ENCODE assay signal across 20 mouse cellular contexts in genomic region chr2:79713662-79714091, GRCm38 (mm10). TPM values are rescaled to one million over a fixed set of nuclear protein-coding genes. Genes with fewer than 3 reads are reported as not detected.
DNase-seq lines count a peak whose midpoint lies in the region; ATAC-seq and TF ChIP-seq lines count a peak whose summit lies in the region.
"Had no signal": no experiment of that assay in that cellular context is flagged by ENCODE, and none has a peak within 500 bp of the region (broad histone marks: within the 10 kb centered on the region; RNA-seq: fewer than 3 reads in every experiment).

No protein-coding gene starts in this region.

- no peak overlapping the region for H3K4me3 ChIP-seq in heart, embryonic 12.5 days
- no peak overlapping the region for H3K4me3 ChIP-seq in bone marrow macrophage, adult 2 months (ENCODE audit: insufficient read depth, low read length)
- H3K4me3 ChIP-seq: heart, embryonic 15.5 days; liver, embryonic 13.5 days; stomach, embryonic 15.5 days had no signal

- no peak for TF ChIP-seq POLR2A in bone marrow macrophage, adult 2 months (IDR thresholded peaks at IDR 0.05; ENCODE audit: borderline replicate concordance, low read depth, low read length)

- H3K4me1 ChIP-seq in heart, embryonic 12.5 days (replicated peaks): peaks cover 12% of the 10 kb centered on the region; the same call in 1 of the 2 replicates
- H3K4me1 ChIP-seq in bone marrow macrophage, adult 2 months (ENCODE audit: control insufficient read depth, insufficient read depth, low read length): peaks cover 22% of the 10 kb centered on the region
- H3K4me1 ChIP-seq: liver, embryonic 13.5 days; stomach, embryonic 15.5 days had no signal

- H3K9ac ChIP-seq in heart, embryonic 12.5 days: no peak overlapping the region
- H3K9ac ChIP-seq: heart, embryonic 15.5 days; liver, embryonic 13.5 days; stomach, embryonic 15.5 days had no signal

- H3K27me3 ChIP-seq in heart, embryonic 12.5 days (replicated peaks): no peaks in the 10 kb centered on the region
- H3K27me3 ChIP-seq: heart, embryonic 15.5 days; liver, embryonic 13.5 days; stomach, embryonic 15.5 days had no signal

- 14% methylated on average over 3 of the region's 3 CpGs for WGBS in heart, embryonic 12.5 days

- no peaks in the 10 kb centered on the region for H3K36me3 ChIP-seq in heart, embryonic 12.5 days
- H3K36me3 ChIP-seq: heart, embryonic 15.5 days; liver, embryonic 13.5 days; stomach, embryonic 15.5 days had no signal

- no peak overlapping the region for H3K4me2 ChIP-seq in heart, embryonic 12.5 days
- H3K4me2 ChIP-seq: heart, embryonic 15.5 days; liver, embryonic 13.5 days; stomach, embryonic 15.5 days had no signal

- DNase-seq in heart, postnatal 10 days: peak; percentile 7 to 13
- peak; percentile 32 to 42 for DNase-seq in B cell, adult 2 months
- DNase-seq in adrenal gland, postnatal 36 days: no peak
- no peak for DNase-seq in right cerebral cortex, postnatal 25 days
- DNase-seq: cerebellum, adult 11-12 months; embryo, embryonic 11 days; gastrocnemius, postnatal 14 days; kidney, adult 8-10 months; liver, embryonic 13.5 days; lung, postnatal 14 days; midbrain, embryonic 14.5 days had no signal

- intact Hi-C loops in heart, postnatal 10 days (cut with DNase I): no loop called here

- H3K27ac ChIP-seq in heart, embryonic 12.5 days (ENCODE audit: poor library complexity, severe bottlenecking): no peak overlapping the region
- peak overlapping the region; percentile 45 for H3K27ac ChIP-seq in bone marrow macrophage, adult 2 months (ENCODE audit: insufficient read depth, low read depth, low read length)
- H3K27ac ChIP-seq: heart, embryonic 15.5 days; liver, embryonic 13.5 days; stomach, embryonic 15.5 days had no signal

- TF ChIP-seq CTCF in bone marrow macrophage, adult 2 months (IDR thresholded peaks at IDR 0.05; ENCODE audit: low read depth, low read length): no peak

- no peaks in the 10 kb centered on the region for H3K9me3 ChIP-seq in heart, embryonic 12.5 days (replicated peaks)
- H3K9me3 ChIP-seq: heart, embryonic 15.5 days; liver, embryonic 13.5 days; stomach, embryonic 15.5 days had no signal

- no peak for ATAC-seq in heart, embryonic 12.5 days (ENCODE audit: insufficient number of reproducible peaks, low FRiP score)
- peak; percentile 91 for ATAC-seq in monocyte, adult 5-6 weeks (replicated peaks; ENCODE audit: insufficient number of reproducible peaks, low FRiP score, low TSS enrichment, poor library complexity, severe bottlenecking)
- ATAC-seq: forebrain, embryonic 16.5 days; Patski had no signal

RNA-seq across cellular contexts. Expression of gene Ppp1r1c, which starts 6.1 kb away (rescaled TPM):
- under 1 TPM in 1 of 2 experiments, not detected in 1; 0.38 TPM for total RNA-seq in heart, postnatal 10 days (2021)
- polyA plus RNA-seq in heart, embryonic 12.5 days (2016; fragmentation: Nextera tagmentation; extraction: Ambion mirVana): 0.22 TPM in 1 of 2 replicates, not detected in the other
- polyA plus RNA-seq in bone marrow macrophage, adult 2 months (2012; ENCODE audit: insufficient read depth, insufficient read length, missing spikeins): not detected in 2 replicates
- not detected in 3 replicates for total RNA-seq in monocyte, adult 5-6 weeks (2017)
- total RNA-seq in adrenal gland, postnatal 36 days (2021): not detected
- total RNA-seq: gastrocnemius, postnatal 14 days; left cerebral cortex, postnatal 36 days had no signal
- polyA plus RNA-seq: forebrain, embryonic 16.5 days; large intestine, adult 2 months; liver, embryonic 13.5 days; Patski; stomach, embryonic 15.5 days had no signal

Comparison
In these comparisons a context has a peak if more than half of its experiments do, and no peak if none do; other contexts are left out.
1. DNase-seq: peak in heart, postnatal 10 days (2 of 2) and B cell, adult 2 months (2 of 2); none in adrenal gland, postnatal 36 days (0 of 2) and right cerebral cortex, postnatal 25 days (single experiment).